Mouse (Mus musculus) kidney, adult 2 months (tissue): ENCODE measurements around the gene Phykpl. TPM values are rescaled to one million over a fixed set of nuclear protein-coding genes. Genes with fewer than 3 reads are reported as not detected.

Experiments used
- DNase-seq: peaks from one replicate; pipeline ENCODE4 v3.0.0; 2021
- H3K27ac ChIP-seq: fragments of 200-500 bp; 2 replicates; pipeline ENCODE4 v1.5.1; 2012; ENCODE audit warnings: low read depth, low read length, control low read depth, inconsistent platforms; ENCODE audit not compliant: insufficient read depth
- H3K27me3 ChIP-seq: fragments of 200-500 bp; replicated peaks from 2 replicates; pipeline ENCODE4 v1.6.1; 2012; ENCODE audit warnings: mild to moderate bottlenecking, moderate library complexity, low read length, inconsistent platforms; ENCODE audit not compliant: control insufficient read depth, insufficient read depth
- H3K36me3 ChIP-seq: fragments of 200-500 bp; 2 replicates; pipeline ENCODE4 v1.6.1; 2012; ENCODE audit warnings: mild to moderate bottlenecking, moderate library complexity, low read length, inconsistent platforms; ENCODE audit not compliant: control insufficient read depth, insufficient read depth
- H3K4me1 ChIP-seq: fragments of 200-500 bp; 2 replicates; pipeline ENCODE4 v1.6.1; 2011; ENCODE audit warnings: low read length; ENCODE audit not compliant: control insufficient read depth, insufficient read depth
- H3K4me3 ChIP-seq: fragments of 200-500 bp; 2 replicates; pipeline ENCODE4 v1.5.1; 2011; ENCODE audit warnings: mild to moderate bottlenecking, low read depth, low read length, control low read depth; ENCODE audit not compliant: insufficient read depth
- CTCF ChIP-seq: fragments of 200-500 bp; conservative IDR thresholded peaks from 2 replicates; pipeline ENCODE4 v1.5.1; 2011; ENCODE audit warnings: low read depth, mild to moderate bottlenecking, control low read depth, low read length, moderate library complexity, mixed read lengths; ENCODE audit not compliant: insufficient read depth, insufficient read length
- POLR2A ChIP-seq: fragments of 200-500 bp; IDR thresholded peaks from one replicate; pipeline ENCODE4 v1.6.1; 2011; ENCODE audit warnings: low read depth, low read length, control low read depth
- WGBS: fragments of 180-500 bp; shearing (Covaris S2); methylation state at CpG from one replicate; pipeline ENCODE4 v1.1.7; 2018; 5-methylcytosine and 5-hydroxymethylcytosine counted together
- polyA plus RNA-seq: library from polyadenylated mRNA; depleted of rRNA; stranded (reverse); fragments of >200 nt; gene quantifications from 2 replicates; pipeline ENCODE4 v1.2.3, GENCODE M21; 2012

Phykpl gene
- polyA plus RNA-seq, 1 experiment: 28.5 TPM

DNA sequence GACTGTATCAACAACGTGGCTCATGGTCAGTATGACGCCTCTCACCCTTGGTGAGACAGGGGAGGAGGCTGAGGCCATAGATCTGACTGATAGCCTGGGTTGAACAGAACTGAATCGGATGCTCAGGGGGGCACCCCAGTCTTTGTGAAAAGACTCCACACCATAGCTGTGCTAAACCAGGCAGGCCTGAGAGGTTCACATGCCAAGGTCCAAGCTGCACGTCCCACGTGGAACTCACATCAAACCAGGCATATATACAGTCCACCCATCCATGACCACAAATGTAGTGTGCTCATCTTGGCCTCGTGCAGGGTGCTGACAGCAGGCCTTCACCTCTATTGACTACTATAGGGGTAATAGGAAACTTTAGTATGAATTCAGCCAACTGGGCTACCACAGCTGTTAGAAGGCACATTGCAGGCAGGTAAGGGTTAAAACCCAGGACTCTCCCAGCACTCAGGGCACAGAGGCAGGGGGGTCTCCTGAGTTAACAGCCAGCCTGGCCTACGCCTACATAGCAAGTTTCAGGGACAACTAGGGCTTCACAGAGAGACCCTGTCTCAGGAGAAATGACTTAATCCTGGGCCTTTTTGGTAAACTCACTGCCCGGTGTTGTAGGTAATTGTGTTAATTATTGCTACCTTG, 1.2 kb downstream of the Phykpl start:
- peaks cover 17% of the 10 kb centered on the region for H3K4me1 ChIP-seq
- H3K27me3 ChIP-seq: no peaks in the 10 kb centered on the region
- 31% methylated on average over 8 of the region's 8 CpGs for WGBS
- no peak overlapping the region for H3K27ac ChIP-seq
- H3K4me3 ChIP-seq: peak overlapping the region; percentile 77; the same call in 1 of the 2 replicates
- H3K36me3 ChIP-seq: no peaks in the 10 kb centered on the region
- no peak for TF ChIP-seq CTCF
- TF ChIP-seq POLR2A: no peak
- peak; percentile 31 for DNase-seq

DNA sequence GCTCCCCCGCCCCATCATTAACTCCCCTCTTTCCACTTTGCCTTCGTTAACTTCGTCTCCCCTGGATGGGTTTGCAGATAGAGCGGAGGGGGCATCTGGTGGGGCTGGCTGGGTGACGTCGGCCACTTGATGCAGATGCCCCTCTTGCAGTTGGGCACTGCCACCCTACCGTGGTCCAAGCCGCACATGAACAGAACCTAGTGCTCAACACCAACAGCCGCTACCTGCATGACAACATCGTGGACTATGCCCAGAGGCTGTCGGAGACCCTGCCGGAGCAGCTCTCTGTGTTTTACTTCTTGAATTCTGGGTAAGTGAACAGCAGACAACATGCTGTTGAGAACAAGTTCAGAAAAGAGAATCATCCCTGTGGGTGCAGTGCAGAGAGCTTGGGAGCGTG, 1.9 kb downstream of the Phykpl start:
- Histone ChIP-seq H3K27me3 (no peaks in the 10 kb centered on the region), H3K36me3 (no peaks in the 10 kb centered on the region), H3K27ac (no peak overlapping the region), H3K4me1 (peaks cover 20% of the 10 kb centered on the region), H3K4me3 (no peak overlapping the region)
- 60% methylated on average over 13 of the region's 13 CpGs for WGBS
- TF ChIP-seq POLR2A: no peak
- TF ChIP-seq CTCF: no peak
- no peak for DNase-seq

DNA sequence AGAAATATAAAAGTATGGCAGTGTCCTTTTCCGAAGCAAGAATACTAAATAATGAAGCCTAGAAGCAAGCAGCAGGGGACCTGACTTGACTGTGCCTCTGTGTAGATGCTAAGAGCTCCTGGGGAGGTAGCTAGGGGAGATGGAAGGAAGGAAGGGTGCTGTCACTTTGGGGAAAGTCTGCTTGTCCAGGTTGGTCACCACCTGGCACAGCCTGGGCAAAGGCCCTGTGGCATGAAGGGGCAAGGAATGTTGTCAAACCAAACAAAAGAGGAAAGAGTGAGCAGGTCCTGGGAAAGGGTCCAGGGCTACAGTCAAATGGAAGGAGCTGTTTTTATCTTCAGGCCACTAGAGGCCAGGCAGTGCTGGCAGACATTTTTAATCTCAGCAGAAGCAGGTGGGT, 2.5 kb downstream of the Phykpl start:
- no peak for TF ChIP-seq CTCF
- no peak for TF ChIP-seq POLR2A
- Histone ChIP-seq H3K36me3 (no peaks in the 10 kb centered on the region), H3K27ac (no peak overlapping the region), H3K4me3 (no peak overlapping the region), H3K4me1 (peaks cover 20% of the 10 kb centered on the region), H3K27me3 (no peaks in the 10 kb centered on the region)
- no peak for DNase-seq
- 90% methylated on average over 1 of the region's 1 CpGs for WGBS

DNA sequence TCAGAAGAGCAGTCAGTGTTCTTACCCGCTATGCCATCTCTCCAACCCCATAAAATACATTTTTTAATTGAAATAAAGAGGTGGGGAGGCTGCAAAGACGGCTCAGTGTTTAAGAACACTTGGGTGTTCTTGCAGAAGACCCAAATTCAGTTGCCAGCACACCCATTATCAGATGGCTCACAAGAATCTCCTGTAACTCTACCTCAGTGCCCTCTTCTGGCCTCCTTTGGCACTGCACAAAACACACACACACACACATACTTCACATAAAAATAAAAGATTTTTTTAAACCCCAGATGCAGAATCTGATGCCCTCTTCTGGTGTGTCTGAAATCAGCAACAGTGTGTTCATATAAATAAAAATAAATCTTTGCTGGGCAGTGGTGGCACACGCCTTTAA, 4.3 kb downstream of the Phykpl start:
- peaks cover 6% of the 10 kb centered on the region; the same call in 1 of the 2 replicates for H3K36me3 ChIP-seq
- no peak for DNase-seq
- no peaks in the 10 kb centered on the region for H3K27me3 ChIP-seq
- 97% methylated on average over 3 of the region's 3 CpGs for WGBS
- peaks cover 17% of the 10 kb centered on the region for H3K4me1 ChIP-seq
- TF ChIP-seq POLR2A: no peak
- TF ChIP-seq CTCF: no peak
- H3K4me3 ChIP-seq: no peak overlapping the region
- H3K27ac ChIP-seq: no peak overlapping the region

DNA sequence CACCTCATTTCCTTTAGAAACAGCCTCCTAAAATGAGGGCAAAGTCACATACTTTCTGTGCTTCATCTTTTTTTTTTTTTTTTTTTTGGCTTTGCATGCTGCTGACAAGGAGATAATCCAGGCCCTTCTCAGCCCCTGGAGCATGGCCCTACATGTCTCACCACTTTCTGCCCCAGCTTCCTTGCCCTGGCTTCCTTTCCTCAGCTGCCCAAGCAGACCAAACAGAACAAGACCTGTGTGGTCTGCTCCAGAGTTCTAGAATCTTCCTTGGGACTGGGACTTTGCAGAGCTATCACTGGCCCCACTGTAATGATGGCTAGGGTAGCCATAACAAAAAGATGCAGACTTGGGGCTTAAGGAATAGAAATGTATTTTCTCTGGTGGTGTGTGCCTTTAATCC, 5.4 kb downstream of the Phykpl start:
- DNase-seq: no peak
- H3K4me1 ChIP-seq: peaks cover 17% of the 10 kb centered on the region
- H3K36me3 ChIP-seq: peaks cover 6% of the 10 kb centered on the region; the same call in 1 of the 2 replicates
- H3K27me3 ChIP-seq: no peaks in the 10 kb centered on the region
- H3K4me3 ChIP-seq: no peak overlapping the region
- no peak for TF ChIP-seq CTCF
- no peak for TF ChIP-seq POLR2A
- no peak overlapping the region for H3K27ac ChIP-seq

DNA sequence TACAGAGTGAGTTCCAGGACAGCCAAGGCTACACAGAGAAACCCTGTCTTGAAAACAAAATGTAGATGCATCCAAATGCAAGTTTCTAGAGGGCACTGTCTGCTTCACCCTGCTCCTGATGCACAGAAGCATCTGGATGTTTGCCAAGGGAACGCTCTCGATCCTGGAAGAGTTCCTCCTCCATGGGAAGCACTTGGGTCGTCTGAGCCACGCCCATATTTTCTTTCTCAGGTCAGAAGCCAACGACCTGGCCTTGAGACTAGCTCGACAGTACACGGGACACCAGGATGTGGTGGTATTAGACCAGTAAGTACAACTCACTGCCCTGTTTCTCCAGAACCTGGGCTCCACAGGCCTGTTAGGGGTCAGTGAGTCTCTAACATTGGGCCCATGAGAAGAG, 6.6 kb downstream of the Phykpl start:
- TF ChIP-seq CTCF (no peak), POLR2A (no peak)
- 27% methylated on average over 7 of the region's 7 CpGs for WGBS
- Histone ChIP-seq H3K4me1 (peaks cover 6% of the 10 kb centered on the region; the same call in 1 of the 2 replicates), H3K36me3 (peaks cover 7% of the 10 kb centered on the region), H3K27me3 (no peaks in the 10 kb centered on the region), H3K27ac (no peak overlapping the region), H3K4me3 (no peak overlapping the region)
- DNase-seq: peak; percentile 34

DNA sequence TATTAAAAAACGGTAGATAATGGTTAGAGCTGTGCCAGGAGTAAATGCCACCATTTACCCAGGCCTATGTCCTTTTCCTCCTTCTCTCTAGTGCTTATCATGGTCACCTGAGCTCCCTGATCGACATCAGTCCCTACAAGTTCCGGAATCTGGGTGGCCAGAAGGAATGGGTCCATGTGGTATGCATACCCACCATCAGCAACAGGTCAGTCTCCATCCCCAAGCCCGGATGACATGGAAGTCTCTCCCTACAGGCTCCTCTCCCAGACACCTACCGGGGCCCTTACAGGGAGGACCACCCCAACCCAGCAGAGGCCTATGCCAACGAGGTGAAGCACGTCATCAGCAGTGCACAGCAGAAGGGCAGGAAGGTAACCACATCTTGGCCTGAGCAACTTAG, 7.4 kb downstream of the Phykpl start:
- peaks cover 7% of the 10 kb centered on the region for H3K36me3 ChIP-seq
- H3K4me3 ChIP-seq: no peak overlapping the region
- no peaks in the 10 kb centered on the region for H3K27me3 ChIP-seq
- peaks cover 3% of the 10 kb centered on the region; the same call in 1 of the 2 replicates for H3K4me1 ChIP-seq
- TF ChIP-seq POLR2A: no peak
- TF ChIP-seq CTCF: no peak
- H3K27ac ChIP-seq: no peak overlapping the region
- DNase-seq: no peak
- WGBS: 85% methylated on average over 7 of the region's 7 CpGs
